Mouse (Mus musculus) gastrocnemius, postnatal 36 days (tissue): Measurements from ENCODE around the gene Fkbp9. TPM values are rescaled to one million over a fixed set of nuclear protein-coding genes. Genes with fewer than 3 reads are reported as not detected.

Experiments
- DNase-seq, 2 experiments: peaks; one replicate each; pipeline ENCODE4 v3.0.0; 2022
- intact Hi-C: fragments of 180-260 bp; cut with DNase I; formaldehyde crosslinking; loops from one replicate; pipeline ENCODE4 v1.15.1; 2025
- total RNA-seq, 2 experiments: library from RNA; stranded (reverse); gene quantifications; 2 replicates each; pipeline ENCODE4 v1.2.3; 2021

Gene Fkbp9
- total RNA-seq, 2 experiments from 2014 or later = 44.4 to 48.4 TPM

DNA sequence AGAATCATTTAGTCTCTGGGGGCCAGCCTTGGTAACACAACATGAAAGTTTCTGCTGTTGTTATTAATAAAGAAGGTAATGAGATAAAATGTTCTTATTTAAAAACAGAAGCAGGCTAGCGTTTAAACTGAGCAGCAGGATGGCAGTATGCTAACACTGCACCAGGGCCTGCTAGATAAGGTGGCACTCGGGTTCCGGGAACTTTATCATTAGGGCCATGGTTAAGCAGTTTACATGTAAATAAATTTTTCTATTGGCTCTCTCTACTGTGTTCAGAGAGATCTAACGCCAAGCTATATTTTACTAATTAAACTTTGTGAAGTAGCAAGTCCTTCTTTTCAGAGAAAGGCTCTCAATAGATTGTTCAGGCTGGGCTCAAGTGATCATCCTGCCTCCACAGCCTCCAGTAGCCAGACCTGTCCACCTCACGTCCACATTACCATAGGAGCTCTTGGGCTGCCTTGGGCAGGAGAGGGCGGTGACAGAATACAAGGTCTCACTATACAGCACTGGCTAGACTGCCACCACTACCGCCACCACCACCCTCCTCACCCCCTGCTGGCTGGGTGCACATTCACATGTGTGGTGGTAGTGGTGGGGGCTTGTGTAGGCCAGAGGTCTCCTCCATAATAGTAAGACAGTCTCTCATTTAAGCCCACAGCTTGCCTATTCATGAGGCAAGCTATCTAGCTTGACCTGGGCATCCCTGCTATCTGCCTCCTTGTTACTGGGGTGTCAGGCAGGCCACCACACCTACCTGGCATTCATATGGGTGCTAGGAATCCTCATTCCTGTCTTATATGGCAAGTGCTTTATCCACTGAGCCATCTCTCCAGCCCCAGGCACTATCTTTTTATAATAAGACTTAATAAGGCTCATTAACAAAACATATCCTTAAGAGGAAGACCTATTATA is 71.0 kb downstream of the Fkbp9 start:
- intact Hi-C loops = no loop called here
- no peak for DNase-seq

DNA sequence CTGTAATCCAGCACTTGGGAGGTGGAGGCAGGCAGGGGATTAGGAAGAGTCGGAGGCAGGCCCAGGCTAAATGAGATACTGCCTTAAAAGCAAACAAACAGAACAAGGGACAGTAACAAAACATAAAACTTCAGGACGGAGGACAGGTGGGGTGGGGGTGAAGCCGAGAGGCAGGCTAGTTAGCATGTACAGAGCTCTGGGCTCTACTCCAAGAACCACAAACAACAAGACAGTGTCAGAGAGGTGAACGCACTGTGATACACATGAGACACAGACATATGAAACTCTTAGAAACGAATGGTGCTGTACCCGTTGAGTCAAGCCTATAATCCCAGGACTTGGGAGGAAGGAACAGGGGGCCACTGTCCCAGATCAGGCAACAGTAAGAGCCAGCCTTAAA is 72.0 kb downstream of the Fkbp9 start:
- intact Hi-C loops = no loop called here
- no peak for DNase-seq

DNA sequence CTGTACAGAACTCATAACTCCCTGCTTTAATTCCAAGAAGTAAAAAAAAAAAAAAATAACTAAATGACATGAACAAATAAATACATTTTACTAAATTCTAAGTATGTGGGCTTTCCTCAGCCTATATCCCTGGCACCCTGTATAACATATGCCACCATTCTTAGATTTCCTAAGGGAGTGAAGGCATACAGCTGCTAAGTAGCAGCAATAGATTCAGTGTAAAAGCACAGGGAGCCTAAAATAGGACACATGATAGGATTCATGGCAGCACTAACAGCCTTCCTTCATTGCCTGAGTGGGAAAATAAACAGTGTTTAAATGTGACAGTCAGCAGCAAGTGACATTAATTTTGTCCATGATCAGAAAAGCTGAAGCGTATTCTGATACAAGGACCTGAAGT is 72.5 kb downstream of the Fkbp9 start:
- intact Hi-C loops = no loop called here
- DNase-seq = no peak

DNA sequence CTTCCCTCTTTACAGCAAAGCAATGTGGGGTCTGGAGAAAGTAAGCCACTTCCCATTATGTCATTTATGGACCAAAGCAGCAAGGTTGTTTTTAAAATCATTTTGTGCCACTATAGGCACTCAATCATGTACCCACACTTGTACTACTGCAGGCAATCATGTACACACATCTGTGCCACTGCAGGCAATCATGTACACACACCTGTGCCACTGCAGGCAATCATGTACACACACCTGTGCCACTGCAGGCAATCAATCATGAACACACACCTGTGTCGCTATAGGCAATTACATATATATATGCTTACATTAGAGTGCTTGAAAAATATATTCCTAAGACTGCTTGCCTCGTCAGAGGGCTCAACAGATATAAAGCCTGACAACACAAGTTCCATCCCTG is 73.1 kb downstream of the Fkbp9 start:
- no peak for DNase-seq
- intact Hi-C loops = loop anchor here (5.0 kb wide), 1 partner anchor 53 kb away; no protein-coding TSS in a partner anchor

DNA sequence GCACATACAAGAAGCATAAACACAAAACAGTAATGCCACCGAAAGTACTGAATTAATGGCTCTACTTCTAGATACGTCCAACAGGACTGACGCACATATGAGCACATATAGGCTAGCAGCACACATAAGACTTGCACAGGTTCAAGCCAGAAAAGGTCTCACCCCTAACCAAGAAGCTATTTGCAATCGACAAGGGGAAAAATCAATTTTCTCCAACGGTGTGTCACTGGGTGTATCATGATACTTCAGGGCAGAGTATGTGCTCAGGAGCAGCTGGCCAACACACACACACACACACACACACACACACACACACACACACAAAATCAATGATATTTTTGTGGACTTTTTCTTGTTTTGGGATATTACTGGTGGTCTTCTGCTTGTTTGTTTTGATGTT is 73.6 kb downstream of the Fkbp9 start:
- intact Hi-C loops = loop anchor here (5.0 kb wide), 1 partner anchor 53 kb away; no protein-coding TSS in a partner anchor

DNA sequence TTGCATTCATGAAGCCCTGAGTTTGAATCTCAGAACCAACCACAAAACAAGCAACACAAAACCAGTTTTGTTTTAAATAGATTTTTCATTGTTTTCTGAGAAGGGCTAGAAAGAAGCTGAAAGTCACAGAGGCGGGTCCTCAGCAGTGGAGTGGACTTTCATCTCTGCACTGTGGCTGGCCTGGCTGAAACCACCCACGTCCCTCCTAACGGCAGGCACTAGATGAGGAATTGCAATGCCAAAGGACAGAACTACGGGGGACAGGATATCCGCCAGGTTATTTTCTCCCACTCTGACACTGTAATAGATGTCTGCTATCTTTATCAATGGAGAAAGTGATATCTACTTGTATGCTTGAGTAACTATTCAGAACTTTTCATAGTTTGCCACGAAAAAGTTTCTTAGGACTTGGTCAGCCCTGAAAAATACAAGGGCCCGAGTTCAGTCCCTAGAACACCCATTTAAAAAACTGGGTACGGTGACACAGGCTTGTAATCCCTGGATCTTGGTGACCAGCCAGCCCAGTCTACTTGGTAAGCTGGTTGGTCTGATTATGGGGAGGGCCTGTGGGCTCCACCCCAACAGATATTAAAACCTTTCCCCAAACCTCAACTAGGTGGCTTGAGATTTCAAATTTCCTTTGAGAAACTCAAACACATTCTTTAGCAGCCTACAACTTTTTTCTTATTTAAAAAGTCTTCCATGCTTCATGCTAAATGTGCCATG is 74.4 kb downstream of the Fkbp9 start:
- no peak for DNase-seq
- intact Hi-C loops = loop anchor here (5.0 kb wide), 1 partner anchor 54 kb away; no protein-coding TSS in a partner anchor

More for the DNA sequence above, 73.6 kb downstream of the Fkbp9 start:
- DNase-seq = no peak

DNA sequence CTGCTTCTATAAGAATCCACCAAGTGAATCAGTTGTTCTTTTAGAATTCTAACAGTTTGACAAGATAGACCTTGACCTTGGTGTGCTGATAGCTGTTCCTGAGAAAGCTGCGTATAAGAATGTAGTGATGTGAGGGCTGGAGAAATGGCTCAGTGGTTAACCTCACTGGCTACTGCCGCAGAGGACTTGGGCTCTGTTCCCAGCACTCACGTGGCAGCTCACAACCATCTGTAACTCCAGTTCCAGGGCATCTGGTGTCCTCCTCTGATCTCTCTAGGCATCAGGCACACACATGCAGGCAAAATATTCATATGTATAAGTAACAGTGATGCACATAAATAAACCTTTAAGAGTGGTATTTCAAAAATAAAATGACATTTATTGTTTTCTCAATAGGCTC is 76.1 kb downstream of the Fkbp9 start:
- DNase-seq = no peak
- intact Hi-C loops = loop anchor here (2.0 to 5.0 kb wide), 2 partner anchors 56 to 99 kb away; no protein-coding TSS in a partner anchor

DNA sequence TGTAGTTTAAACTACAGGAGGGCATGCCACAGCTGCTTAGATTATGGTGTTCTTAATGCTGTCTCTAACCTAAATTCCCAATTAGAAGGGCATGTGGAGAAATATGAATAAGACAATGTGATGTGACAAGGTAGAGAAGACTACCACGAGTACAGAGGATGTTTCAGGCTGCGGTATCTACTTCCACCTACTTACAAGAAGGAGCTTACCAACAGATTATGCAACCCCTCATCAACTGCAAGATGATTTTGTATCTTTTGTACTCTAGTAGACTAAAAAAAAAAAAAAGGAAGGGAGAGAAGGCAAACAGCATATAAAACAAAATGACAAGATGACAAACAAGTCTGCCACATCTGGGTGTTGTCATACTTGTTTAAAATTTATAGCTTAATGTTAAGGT is 76.5 kb downstream of the Fkbp9 start:
- no peak for DNase-seq
- intact Hi-C loops = loop anchor here (2.0 to 5.0 kb wide), 2 partner anchors 56 to 100 kb away; no protein-coding TSS in a partner anchor

DNA sequence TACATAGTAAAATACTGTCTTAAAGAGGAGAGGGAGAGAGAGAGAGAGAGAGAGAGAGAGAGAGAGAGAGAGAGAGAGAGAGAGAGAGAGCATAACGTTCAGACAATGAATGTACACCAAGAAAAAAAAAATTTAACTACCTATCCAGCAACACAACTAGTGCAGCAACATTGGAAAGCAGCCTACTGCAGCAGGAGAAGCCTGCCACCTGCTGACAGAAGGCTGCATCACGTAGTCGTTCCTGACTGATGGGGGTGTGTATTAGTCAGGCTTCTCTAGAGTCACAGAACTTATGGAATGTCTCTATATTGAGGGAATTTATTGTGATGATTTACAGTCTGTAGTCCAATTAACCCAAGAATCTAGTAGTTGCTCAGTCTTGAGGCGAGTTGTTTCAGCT is 77.1 kb downstream of the Fkbp9 start:
- intact Hi-C loops = loop anchor here (2.0 to 5.0 kb wide), 2 partner anchors 57 to 100 kb away; no protein-coding TSS in a partner anchor

DNA sequence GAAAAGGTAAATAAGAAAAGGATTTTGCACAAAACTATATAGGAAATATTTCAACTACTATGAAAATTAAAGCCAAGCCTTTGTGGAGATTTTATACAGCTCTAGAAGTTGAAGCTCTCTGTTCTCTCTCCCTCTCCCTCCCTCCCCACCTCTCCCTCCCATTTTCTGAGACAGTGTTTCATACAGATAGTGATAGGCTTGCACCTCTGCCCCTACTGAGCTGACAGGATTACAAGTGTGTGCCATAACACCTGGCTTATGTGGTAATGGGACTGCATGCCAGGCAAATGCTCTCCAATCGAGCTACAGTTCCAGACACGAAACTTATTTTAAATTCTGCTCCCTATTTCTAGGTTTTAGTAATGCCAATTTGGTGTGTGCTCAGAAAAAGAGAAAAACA is 79.1 kb downstream of the Fkbp9 start:
- intact Hi-C loops = no loop called here
- no peak for DNase-seq

More for the DNA sequence above, 77.1 kb downstream of the Fkbp9 start:
- peak; percentile 31 to 46 for DNase-seq

DNA sequence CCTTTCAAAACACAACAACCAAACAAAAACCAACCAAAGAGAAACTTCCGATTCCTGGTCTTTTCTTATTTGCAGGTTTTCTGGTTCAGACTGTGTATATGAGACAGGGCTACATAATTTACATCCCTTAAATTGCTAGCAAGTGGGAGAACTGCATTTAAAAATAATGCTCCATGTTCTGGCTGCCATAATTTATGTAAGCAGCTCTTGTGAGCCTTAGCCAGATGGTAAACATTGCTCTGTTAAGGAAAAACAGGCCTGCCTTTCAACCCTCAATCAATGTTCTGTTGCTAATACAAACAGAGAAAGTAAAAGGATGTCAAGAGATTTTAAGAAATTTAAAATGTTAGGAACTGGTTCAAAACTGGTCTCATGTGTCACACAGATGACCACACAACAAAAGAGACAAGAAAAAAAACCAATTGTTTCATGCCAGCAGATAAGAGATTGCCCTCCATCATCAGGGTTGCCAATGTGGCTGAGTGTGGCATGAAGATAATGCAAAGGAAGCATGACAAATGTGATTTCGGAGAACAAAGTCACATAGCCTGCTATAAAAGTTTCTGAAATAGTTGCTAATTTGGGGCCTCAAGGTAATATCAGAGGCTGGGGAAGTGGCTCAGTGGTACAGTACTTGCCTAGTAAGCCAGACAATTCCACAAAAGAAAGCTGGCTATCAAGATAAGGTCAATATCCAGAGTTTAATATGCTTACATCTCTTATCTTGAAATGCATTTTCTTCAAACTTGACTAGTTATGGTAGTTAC is 81.4 kb downstream of the Fkbp9 start:
- no peak for DNase-seq
- intact Hi-C loops = no loop called here

DNA sequence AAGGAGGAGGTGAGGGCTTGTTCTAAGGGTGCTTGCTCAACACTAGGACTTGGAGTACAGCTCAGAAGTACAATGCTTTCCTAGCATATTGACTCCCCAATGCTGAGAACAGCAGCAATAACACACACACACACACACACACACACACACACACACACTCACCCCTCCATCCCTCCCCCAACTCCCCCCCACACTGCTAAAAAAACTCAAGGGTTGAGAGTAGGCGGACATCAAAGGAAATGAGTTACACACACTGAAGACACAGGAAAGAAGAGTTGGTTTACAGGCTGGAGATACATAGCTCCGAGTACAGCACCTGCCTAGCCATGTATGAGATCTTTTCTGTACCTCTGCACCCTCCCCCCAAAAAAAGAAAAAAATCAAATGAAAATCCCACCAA is 84.4 kb downstream of the Fkbp9 start:
- no peak for DNase-seq
- intact Hi-C loops = no loop called here

DNA sequence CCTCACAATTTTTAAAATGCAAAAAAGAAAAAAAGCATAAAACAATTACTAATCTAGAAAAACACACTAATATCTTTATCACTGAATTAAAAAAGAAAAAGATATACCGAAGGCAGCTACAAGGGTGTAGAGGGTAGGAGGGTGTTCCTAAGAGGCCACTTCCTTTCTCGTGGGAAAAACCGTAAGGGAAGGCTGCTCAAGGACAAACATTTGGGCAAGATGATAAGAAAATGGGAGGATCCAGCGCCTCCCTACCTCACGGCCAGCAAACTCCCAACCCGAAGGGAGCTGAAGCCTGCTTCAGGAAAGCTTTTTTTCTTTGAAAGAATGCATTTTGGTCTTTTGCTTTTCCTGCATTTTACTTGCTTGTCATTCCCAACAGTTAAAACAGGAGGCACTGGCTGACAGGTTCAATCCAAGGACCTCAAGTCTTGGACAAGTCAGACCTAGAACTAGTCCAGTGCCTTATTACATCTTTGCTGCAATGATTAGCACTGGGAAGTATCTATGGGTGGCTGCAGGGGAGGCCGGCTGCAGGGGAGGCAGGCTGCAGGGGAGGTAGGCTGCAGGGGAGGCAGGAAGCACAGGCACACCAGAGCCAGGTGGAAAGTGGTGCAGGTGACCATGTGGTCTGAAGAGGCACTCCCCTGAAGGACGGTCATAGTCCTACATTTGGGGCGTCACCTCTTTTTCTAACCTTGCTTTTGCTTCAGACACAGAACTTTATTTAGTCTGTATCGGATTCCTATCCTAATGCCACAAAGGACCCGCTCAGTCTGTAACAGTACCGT is 85.9 kb downstream of the Fkbp9 start:
- no peak for DNase-seq
- intact Hi-C loops = no loop called here

DNA sequence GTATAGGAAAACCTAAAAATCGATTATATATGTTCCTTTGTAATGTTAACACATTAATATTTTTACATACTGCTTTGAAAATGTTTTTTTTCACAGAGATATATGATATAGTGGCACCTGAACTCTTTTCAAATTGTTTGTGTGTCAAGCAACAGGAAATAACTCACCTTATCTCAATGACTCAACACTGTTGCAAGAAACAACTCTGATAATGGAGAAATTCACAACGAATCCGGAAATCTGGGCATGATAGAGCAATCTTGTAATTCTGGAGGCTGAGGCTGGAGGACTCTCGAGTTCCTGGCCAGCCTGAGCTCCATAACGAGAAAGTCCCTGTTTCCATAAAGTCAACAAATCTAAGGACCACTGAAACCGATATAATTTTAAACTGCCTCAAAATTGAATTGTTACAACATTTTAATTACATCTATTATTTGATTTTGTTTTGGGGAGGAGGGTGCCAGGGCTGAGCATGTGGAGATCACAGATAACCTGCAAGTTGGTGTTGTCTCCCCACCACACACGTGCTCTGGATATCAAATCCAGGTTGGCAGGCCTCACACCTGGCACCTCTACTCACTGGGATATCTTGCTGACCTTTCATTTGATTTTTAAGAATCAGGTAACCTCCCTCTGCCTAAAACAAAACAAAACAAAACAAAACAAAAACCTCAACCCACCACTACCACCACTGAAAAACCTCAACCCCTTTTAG is 87.6 kb downstream of the Fkbp9 start:
- no peak for DNase-seq
- intact Hi-C loops = loop anchor here (10.0 kb wide), 1 partner anchor 205 kb away; the partner anchor contains the start of gene Avl9

DNA sequence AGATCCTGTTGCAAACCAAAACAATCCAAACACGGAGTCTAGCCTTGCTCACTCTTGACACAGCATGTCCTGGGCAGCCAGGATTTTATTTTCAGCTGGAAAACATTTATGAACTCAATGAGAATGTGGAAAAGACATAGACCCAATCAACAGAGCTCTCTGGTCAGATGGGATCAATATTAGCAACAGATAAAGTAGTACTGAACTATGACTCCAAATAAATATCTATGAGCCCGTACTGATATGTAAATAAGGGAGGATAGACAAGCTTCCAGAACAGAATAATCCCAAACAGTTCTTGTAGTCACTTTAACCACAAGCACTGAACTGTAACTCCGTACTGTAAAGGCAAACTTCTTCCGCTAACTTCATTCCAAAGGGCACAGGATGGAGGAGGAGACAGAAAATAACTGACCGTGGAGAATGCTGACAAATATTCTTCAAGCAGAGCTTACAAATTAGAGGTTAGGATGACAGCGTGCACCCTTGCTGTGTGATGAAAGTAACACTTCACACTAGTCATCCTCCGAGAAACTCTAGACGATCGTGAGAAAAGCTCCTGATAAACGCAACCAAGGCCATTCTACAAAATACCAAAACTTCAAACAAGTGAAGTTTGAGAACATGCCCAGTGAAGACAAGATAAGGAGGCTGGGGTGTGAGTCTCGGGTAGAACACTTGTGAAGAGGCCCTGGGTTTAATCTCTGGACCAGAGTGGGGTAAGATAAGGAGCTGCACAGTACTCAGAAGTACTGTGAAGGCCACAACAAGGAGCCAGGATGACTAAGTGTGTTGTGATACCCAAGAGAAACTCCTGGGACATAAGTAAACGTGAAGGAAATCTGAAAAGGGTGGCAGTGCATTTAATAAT is 88.6 kb downstream of the Fkbp9 start:
- intact Hi-C loops = loop anchor here (10.0 kb wide), 1 partner anchor 206 kb away; the partner anchor contains the start of gene Avl9

DNA sequence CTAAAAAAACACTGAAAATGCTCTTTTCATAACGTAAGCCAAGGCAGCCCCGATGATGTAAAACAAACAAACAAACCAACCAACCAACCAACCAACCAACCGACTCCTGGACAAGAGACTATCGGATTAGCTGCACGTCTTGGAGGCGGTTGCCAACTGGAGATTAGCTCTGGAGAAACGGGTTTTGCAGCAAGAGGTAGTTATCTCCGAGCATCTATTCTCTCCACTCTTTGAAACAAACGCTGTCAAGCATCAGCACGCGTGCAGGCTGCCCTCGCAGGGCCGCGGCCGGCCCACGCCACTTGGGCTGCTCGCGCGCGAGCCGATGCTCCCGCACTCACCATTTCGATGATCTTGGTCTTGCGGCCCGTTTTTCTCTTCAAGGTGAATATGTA is 91.5 kb downstream of the Fkbp9 start:
- intact Hi-C loops = loop anchor here (10.0 kb wide), 1 partner anchor 209 kb away; the partner anchor contains the start of gene Avl9
- peak in 1 of 2 experiments; percentile 16 for DNase-seq

More for the DNA sequence above, 88.6 kb downstream of the Fkbp9 start:
- no peak for DNase-seq
